Mouse (Mus musculus) CH12.LX (cell line): ENCODE results near the gene Me1. TPM values are rescaled to one million over a fixed set of nuclear protein-coding genes. Genes with fewer than 3 reads are reported as not detected.

Experiments
- DNase-seq: peaks from one replicate; pipeline ENCODE4 v3.0.0-alpha.2; 2013; ENCODE audit errors: extremely low read depth
- H3K27ac ChIP-seq: 2 replicates; pipeline ENCODE4 v1.5.1; 2012; ENCODE audit warnings: low read depth, mild to moderate bottlenecking, control low read depth, moderate library complexity; ENCODE audit not compliant: insufficient read depth
- H3K27me3 ChIP-seq: replicated peaks from 2 replicates; pipeline ENCODE3; 2012; ENCODE audit warnings: inconsistent platforms
- H3K36me3 ChIP-seq, 2 experiments: replicated peaks in 1 of 2; 2 replicates each; pipeline versions ENCODE3 to v1.6.1; 2012; ENCODE audit warnings: inconsistent platforms in 1 of 2, low read length in 1 of 2, mild to moderate bottlenecking in 1 of 2, mixed read lengths in 1 of 2, moderate library complexity in 1 of 2; ENCODE audit not compliant: control insufficient read depth in 1 of 2, insufficient read depth in 1 of 2
- H3K4me1 ChIP-seq, 2 experiments: 2 replicates each; pipeline ENCODE4 v1.6.1; 2012; ENCODE audit warnings: inconsistent platforms in 1 of 2, moderate library complexity in 1 of 2; ENCODE audit not compliant: insufficient read depth in 2 of 2, control insufficient read depth in 1 of 2
- H3K4me2 ChIP-seq: 2 replicates; pipeline ENCODE4 v1.6.1; 2012; ENCODE audit warnings: low read depth, mild to moderate bottlenecking, control low read depth; ENCODE audit not compliant: poor library complexity, insufficient read depth, severe bottlenecking
- H3K4me3 ChIP-seq, 3 experiments: fragments of 150-350 bp in 1 of 3; sonication (generic) in 1 of 3; replicated peaks in 1 of 3; 2 replicates each; pipeline versions ENCODE3 to v1.5.1; 2011 to 2012; ENCODE audit warnings: low read depth in 2 of 3, low read length in 2 of 3, mild to moderate bottlenecking in 2 of 3, moderate library complexity in 2 of 3, control low read depth in 1 of 3, improper control_type of control experiment in 1 of 3, inconsistent platforms in 1 of 3, mixed read lengths in 1 of 3; ENCODE audit not compliant: poor library complexity in 1 of 3
- H3K79me2 ChIP-seq: replicated peaks from 2 replicates; pipeline ENCODE4 v1.6.1; 2012; ENCODE audit warnings: mild to moderate bottlenecking, moderate library complexity; ENCODE audit not compliant: control insufficient read depth, poor library complexity, insufficient read depth, severe bottlenecking; ENCODE audit errors: extremely low read depth
- H3K9ac ChIP-seq: 2 replicates; pipeline ENCODE4 v1.6.1; 2012; ENCODE audit warnings: low read depth, mild to moderate bottlenecking, control low read depth, moderate library complexity; ENCODE audit not compliant: insufficient read depth
- H3K9me3 ChIP-seq: replicated peaks from 2 replicates; pipeline ENCODE3; 2012; ENCODE audit warnings: low read length, inconsistent platforms, mixed read lengths
- BHLHE40 ChIP-seq: IDR thresholded peaks from 2 replicates; pipeline ENCODE4 v1.6.1; 2011; ENCODE audit warnings: mild to moderate bottlenecking, low read depth, low read length, improper control_type of control experiment
- E2F4 ChIP-seq: IDR thresholded peaks from 2 replicates; pipeline ENCODE4 v1.6.1; 2011; ENCODE audit warnings: low read depth, low read length, improper control_type of control experiment; ENCODE audit not compliant: insufficient replicate concordance
- ELF1 ChIP-seq: IDR thresholded peaks from 2 replicates; pipeline ENCODE4 v1.6.1; 2014; ENCODE audit warnings: low read depth, mild to moderate bottlenecking, inconsistent platforms, low read length, improper control_type of control experiment
- EP300 ChIP-seq: IDR thresholded peaks from 2 replicates; pipeline ENCODE4 v1.6.1; 2011; ENCODE audit warnings: low read length, improper control_type of control experiment
- ETS1 ChIP-seq: conservative IDR thresholded peaks from 2 replicates; pipeline ENCODE4 v1.6.1; 2012; ENCODE audit warnings: low read depth, mild to moderate bottlenecking, inconsistent platforms, low read length, improper control_type of control experiment, moderate library complexity
- GABPA ChIP-seq: IDR thresholded peaks from 2 replicates; pipeline ENCODE4 v1.6.1; 2012; ENCODE audit warnings: low read depth, low read length, improper control_type of control experiment, inconsistent platforms; ENCODE audit not compliant: insufficient replicate concordance
- HCFC1 ChIP-seq: IDR thresholded peaks from 2 replicates; pipeline ENCODE4 v1.6.1; 2012; ENCODE audit warnings: low read depth, mild to moderate bottlenecking, inconsistent platforms, low read length, improper control_type of control experiment
- JUN ChIP-seq: IDR thresholded peaks from 2 replicates; pipeline ENCODE4 v1.6.1; 2011; ENCODE audit warnings: low read depth, mild to moderate bottlenecking, low read length, improper control_type of control experiment, moderate library complexity; ENCODE audit not compliant: insufficient read depth
- JUND ChIP-seq: conservative IDR thresholded peaks from 2 replicates; pipeline ENCODE4 v1.6.1; 2011; ENCODE audit warnings: low read depth, low read length, improper control_type of control experiment
- MAZ ChIP-seq: IDR thresholded peaks from 2 replicates; pipeline ENCODE4 v1.6.1; 2012; ENCODE audit warnings: low read depth, mild to moderate bottlenecking, inconsistent platforms, low read length, improper control_type of control experiment, moderate library complexity
- MEF2A ChIP-seq: IDR thresholded peaks from 2 replicates; pipeline ENCODE4 v1.6.1; 2014; ENCODE audit warnings: low read depth, mild to moderate bottlenecking, inconsistent platforms, low read length, improper control_type of control experiment, borderline replicate concordance
- MXI1 ChIP-seq: IDR thresholded peaks from 2 replicates; pipeline ENCODE4 v1.6.1; 2011; ENCODE audit warnings: mild to moderate bottlenecking, low read depth, low read length, improper control_type of control experiment
- NELFE ChIP-seq: IDR thresholded peaks from 2 replicates; pipeline ENCODE4 v1.6.1; 2011; ENCODE audit warnings: low read depth, low read length, improper control_type of control experiment
- NRF1 ChIP-seq: IDR thresholded peaks from 2 replicates; pipeline ENCODE4 v1.6.1; 2014; ENCODE audit warnings: low read depth, mild to moderate bottlenecking, inconsistent platforms, low read length, improper control_type of control experiment, moderate library complexity
- POLR2A ChIP-seq: IDR thresholded peaks from 2 replicates; pipeline ENCODE4 v1.6.1; 2011; ENCODE audit warnings: low read depth, mild to moderate bottlenecking, improper control_type of control experiment, low read length
- POLR2AphosphoS2 ChIP-seq: IDR thresholded peaks from 2 replicates; pipeline ENCODE4 v1.6.1; 2011; ENCODE audit warnings: low read depth, low read length, improper control_type of control experiment
- RAD21 ChIP-seq: IDR thresholded peaks from 2 replicates; pipeline ENCODE4 v1.6.1; 2011; ENCODE audit warnings: low read depth, mild to moderate bottlenecking, low read length, improper control_type of control experiment, moderate library complexity
- RCOR1 ChIP-seq: conservative IDR thresholded peaks from 2 replicates; pipeline ENCODE4 v1.6.1; 2012; ENCODE audit warnings: low read depth, mild to moderate bottlenecking, inconsistent platforms, low read length, improper control_type of control experiment
- SMC3 ChIP-seq: IDR thresholded peaks from 2 replicates; pipeline ENCODE4 v1.6.1; 2011; ENCODE audit warnings: low read depth, low read length, improper control_type of control experiment
- TBP ChIP-seq: conservative IDR thresholded peaks from 2 replicates; pipeline ENCODE4 v1.6.1; 2011; ENCODE audit warnings: low read depth, low read length, improper control_type of control experiment
- TCF12 ChIP-seq: IDR thresholded peaks from 2 replicates; pipeline ENCODE4 v1.6.1; 2014; ENCODE audit warnings: low read depth, mild to moderate bottlenecking, inconsistent platforms, low read length, improper control_type of control experiment
- UBTF ChIP-seq: IDR thresholded peaks from 2 replicates; pipeline ENCODE4 v1.6.1; 2012; ENCODE audit warnings: low read depth, mild to moderate bottlenecking, inconsistent platforms, low read length, improper control_type of control experiment, moderate library complexity
- ZC3H11A ChIP-seq: IDR thresholded peaks from 2 replicates; pipeline ENCODE4 v1.6.1; 2012; ENCODE audit warnings: low read depth, mild to moderate bottlenecking, inconsistent platforms, low read length, improper control_type of control experiment
- dilution Hi-C: fragments of 300-500 bp; cut with MboI; formaldehyde crosslinking; loops from 2 replicates; pipeline ENCODE4 v1.14.3; 2020; ENCODE audit warnings: low sequenced_read_pairs; ENCODE audit not compliant: extremely low pct_unique_long_range_greater_than_20kb, extremely low pct_ligation_motif_present
- in situ Hi-C: fragments of 300-500 bp; cut with MboI; formaldehyde crosslinking; loops from 3 replicates; pipeline ENCODE4 v1.14.3; 2019; ENCODE audit warnings: low sequenced_read_pairs, low pct_ligation_motif_present, low pct_unique_long_range_greater_than_20kb, mixed read lengths
- polyA plus RNA-seq: library from polyadenylated mRNA; unstranded; fragments of >175 nt; gene quantifications from 2 replicates; pipeline ENCODE4 v1.2.1, GENCODE M21; 2012; ENCODE audit warnings: low read depth; ENCODE audit not compliant: insufficient read length
- total RNA-seq, 2 experiments: library from RNA; depleted of rRNA; stranded (reverse); fragments of 300-350 nt in 1 of 2; fragments of >200 nt in 1 of 2; gene quantifications; 2 replicates each; pipeline ENCODE4 v1.2.3; 2012 to 2014

Me1 gene
- total and polyA plus RNA-seq, 3 experiments: 9.4 to 39.9 (median 16.7) TPM

DNA sequence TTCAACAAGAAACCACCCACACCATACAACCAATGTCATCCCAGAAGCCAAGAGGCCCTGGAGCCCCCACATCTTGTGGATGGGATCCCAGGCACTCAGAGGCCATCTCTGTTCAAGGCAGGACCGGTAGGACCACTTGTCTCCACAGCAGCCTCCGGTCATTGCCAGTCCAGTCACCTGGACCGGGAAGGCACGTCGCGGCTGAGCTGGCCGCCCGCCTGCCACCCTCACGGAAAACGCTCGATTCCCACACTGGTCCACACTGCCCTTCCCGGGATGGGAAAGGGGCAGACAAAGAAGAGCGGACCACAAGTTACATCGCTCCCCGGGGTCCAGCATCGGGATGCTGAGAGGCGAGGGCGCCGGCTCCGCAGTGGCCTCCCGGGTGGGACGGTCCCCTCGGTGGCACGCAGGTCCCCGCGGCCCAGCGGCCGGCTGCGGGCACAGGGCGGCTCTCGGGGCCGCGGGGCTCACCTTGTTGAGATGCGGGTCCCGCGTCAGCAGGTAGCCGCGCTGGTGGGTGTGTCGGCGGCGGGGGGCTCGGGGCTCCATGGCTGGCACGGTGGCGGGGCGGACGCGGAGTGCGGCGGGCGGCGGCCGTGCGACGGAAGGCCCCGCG, 445 bp downstream of the Me1 start:
- H3K27me3 ChIP-seq: no peaks in the 10 kb centered on the region
- dilution Hi-C loops (no loop called here), in situ Hi-C loops (no loop called here)
- peaks cover 2 to 16% of the 10 kb centered on the region in 2 experiments; a peak in 3 of 4 replicates for H3K4me1 ChIP-seq
- H3K4me2 ChIP-seq: peak overlapping the region; percentile 62
- H3K36me3 ChIP-seq: no peaks in the 10 kb centered on the region
- H3K9ac ChIP-seq: peak overlapping the region; percentile 83
- H3K79me2 ChIP-seq: no peaks in the 10 kb centered on the region
- no peak overlapping the region; the same call in 1 of the 2 replicates for H3K27ac ChIP-seq
- TF ChIP-seq BHLHE40 (no peak), POLR2A (no peak), UBTF (peak; percentile 43; the same call in 1 of the 2 replicates), MAZ (no peak), JUND (no peak), RAD21 (no peak), ELF1 (no peak), TBP (no peak), E2F4 (no peak), NRF1 (no peak), MXI1 (peak; percentile 20; the same call in 1 of the 2 replicates), HCFC1 (no peak), SMC3 (no peak), POLR2AphosphoS2 (no peak), NELFE (no peak)
- H3K9me3 ChIP-seq: no peaks in the 10 kb centered on the region
- peak; percentile 15 for DNase-seq
- H3K4me3 ChIP-seq: peak overlapping the region; percentile 41 to 89 (median 81)

DNA sequence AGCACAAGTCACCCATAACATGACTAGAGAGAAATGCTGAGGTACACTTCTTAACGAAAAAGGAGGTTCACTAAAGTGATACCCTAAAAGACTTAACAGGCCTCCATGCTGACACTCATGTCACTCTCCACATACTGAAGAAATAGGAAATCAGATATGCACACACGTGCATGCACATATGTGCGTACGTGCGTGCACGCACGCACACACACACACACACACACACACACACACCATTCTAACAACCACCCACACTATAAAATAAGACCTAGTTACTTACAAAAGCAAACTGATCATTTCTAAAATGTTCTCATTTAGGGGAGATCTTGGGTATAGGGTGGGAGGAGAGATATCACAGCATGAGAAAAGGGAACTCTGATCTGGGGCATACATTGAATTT, 1.1 kb downstream of the Me1 start:
- Histone ChIP-seq H3K9ac (no peak overlapping the region), H3K9me3 (no peaks in the 10 kb centered on the region), H3K4me2 (peak overlapping the region; percentile 50; the same call in 1 of the 2 replicates), H3K4me3 (peak overlapping the region in 1 of 3 experiments; percentile 89), H3K27ac (no peak overlapping the region), H3K4me1 (peaks cover 2 to 16% of the 10 kb centered on the region in 2 experiments; a peak in 3 of 4 replicates), H3K79me2 (no peaks in the 10 kb centered on the region), H3K27me3 (no peaks in the 10 kb centered on the region), H3K36me3 (no peaks in the 10 kb centered on the region)
- dilution Hi-C loops (no loop called here), in situ Hi-C loops (no loop called here)
- TF ChIP-seq TBP (no peak), ETS1 (no peak), GABPA (no peak), UBTF (no peak), TCF12 (no peak), JUN (no peak), EP300 (no peak), MEF2A (no peak), SMC3 (no peak), RCOR1 (no peak), ZC3H11A (no peak), JUND (no peak)
- DNase-seq: no peak
